Mouse (Mus musculus): ENCODE results near the gene Gm15097.
"Not testable (repeated sequence)": the region's sequence is repeated elsewhere in the genome, so short reads cannot be mapped to it uniquely, and the experiment has no call there.

Gm15097 gene

DNA sequence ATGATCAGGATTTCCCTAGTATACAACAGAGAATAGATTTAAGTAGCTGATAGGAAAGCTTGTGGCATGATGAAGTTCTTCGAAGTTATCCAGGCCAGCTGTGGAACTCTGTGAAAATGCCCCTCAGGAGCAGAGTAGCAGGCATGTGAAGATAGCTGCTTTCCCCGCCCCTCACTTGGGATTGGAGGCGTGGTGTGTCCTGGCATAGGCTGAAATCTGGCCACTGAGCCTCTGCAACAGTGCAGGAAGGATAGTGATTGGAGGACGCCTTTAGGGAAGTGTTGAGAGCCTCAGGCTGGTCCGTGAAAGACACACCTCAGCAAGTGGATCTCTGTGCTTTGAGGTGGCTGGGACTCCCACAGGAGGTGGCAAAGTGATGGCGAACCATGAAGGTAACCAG lies at the start of gene Gm15097:
Gene Gm15097 (plus strand): TSS at position 301 of the 400 bp plus-strand sequence.
- not testable (repeated sequence) for DNase-seq

DNA sequence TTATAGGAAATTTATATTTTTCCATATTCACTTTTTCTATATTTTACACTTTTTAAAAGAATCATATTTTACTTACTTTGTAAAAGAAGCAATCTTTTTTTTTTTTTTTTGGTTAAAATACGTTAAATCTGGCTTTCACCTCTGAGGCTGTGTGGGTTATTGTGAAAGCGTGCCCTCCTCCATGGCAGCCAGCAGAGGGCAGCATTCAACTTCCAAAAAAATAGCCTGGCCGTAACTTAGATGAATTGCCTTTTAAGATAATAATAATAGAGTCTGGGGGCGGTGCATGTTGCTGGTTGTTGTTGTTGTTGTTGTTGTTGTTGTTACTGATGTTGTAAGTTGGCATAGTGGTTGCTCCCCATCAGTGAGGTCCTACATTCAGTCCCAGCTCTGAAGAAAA lies 21.4 kb upstream of the Gm15097 start:
- DNase-seq: peak; percentile 28

DNA sequence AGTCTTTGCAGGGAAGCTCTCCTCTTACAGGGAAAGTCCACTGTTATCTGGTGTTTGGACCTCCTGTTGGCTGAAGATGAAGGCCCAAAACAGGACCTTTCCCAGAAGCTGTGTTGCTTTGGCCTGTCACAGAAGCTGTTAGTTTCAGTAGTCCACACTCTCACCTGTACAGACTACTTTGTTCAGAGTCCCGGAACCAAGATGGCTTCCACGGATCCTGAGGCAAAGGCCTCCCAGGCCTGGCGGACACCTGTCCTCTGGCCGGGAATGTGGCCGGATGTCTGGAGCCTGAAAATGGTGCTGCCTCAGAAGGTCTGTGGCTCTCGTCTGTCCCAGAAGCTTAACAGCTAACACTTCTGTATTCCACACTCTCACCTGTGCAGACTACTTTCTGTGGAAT lies 26.9 kb downstream of the Gm15097 start:
- not testable (repeated sequence) for DNase-seq
